Mouse (Mus musculus): ENCODE measurements around the gene Slc39a9. TPM values are rescaled to one million over a fixed set of nuclear protein-coding genes. Genes with fewer than 3 reads are reported as not detected.

Gene Slc39a9
- total RNA-seq (2021): 10 to 100 TPM; 17.2 to 18.2 TPM

DNA sequence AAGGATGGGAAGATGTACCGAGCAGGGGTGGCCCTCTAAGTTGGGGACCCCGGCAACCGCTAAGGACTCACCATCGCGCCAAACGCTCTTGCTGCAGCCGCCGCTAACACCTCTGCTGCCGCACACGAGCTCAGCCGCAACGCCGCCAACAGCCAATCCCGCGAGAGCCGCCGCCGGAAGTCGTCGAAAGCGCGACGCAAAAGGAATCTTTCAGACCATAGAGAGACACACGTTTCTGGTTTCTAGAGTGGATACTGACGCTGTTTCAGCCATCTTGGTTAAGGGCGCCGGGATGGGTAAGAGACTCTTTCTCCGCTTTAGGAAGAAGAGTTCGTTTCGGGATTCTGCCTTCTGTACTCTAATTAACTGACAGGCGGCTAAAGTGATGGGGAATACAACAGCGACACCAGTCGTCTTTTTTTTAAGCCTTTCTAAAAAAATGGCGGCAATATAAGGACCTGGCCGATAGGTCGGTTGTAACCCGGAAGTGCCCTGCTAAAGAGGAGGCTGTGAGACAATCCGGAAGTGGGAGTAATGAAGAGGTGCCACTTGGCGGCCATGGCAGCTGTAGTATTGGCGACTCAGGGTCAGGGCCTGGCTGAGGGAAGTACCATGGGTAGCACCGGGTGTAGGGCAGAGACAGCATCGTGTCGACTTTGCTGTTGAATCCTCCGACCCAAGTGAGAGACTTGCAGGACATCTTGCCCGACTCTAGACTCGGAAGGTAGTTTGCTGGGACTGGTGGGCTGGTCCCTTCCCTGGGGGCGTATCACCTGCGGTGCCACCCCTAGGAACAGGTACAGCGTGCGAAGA is at the start of gene Slc39a9, which contains the start of gene Erh:
TSS of gene Slc39a9 (plus strand) at position 191 of the 813 bp plus-strand sequence.
TSS of gene Erh (minus strand) at position 649 of the 813 bp plus-strand sequence.
- DNase-seq (ENCODE audit: low spot score): peak; percentile 86
- intact Hi-C loops (cut with DNase I): no loop called here

DNA sequence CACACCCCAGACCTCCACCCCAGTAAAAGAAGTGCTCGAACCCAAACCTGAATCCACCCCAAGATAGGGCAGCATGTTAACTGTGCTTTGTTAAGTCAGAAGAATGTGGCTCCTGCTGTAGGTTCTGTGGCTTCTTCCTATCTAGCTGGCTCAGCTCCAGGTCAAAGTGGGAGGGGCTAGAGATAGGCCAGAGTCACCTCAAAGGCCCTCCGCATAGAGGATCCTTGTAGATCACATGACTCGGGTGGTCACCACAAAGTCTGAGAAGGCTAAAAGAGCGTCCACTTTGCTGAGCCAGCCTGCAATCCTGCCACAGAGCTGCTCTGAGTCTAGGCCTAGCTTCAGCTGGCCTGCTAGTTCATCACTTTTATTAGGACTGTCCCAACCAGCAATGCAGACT is 49.5 kb upstream of the Slc39a9 start:
- intact Hi-C loops (cut with DNase I): no loop called here
- DNase-seq (ENCODE audit: low spot score): no peak

DNA sequence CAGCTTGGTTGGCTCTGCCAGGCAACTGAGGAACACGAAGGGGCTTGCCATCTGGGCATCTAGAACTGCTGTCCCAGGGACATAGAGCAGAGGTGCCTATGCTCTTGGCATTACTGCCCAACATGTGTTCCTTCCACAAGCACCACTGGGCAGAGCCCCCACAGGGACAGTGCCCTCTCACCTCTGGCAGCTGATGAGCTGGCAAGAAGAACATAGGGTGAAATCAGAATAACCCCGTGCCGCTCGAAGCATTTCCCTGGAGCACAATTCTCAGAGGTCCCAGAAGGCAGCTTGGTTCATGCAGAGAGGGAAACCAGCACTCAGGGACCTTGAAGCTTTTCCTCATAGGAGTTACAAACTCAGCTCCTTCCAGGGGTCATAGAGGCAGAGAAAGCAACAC is 48.9 kb upstream of the Slc39a9 start:
- no peak for DNase-seq (ENCODE audit: low spot score)
- intact Hi-C loops (cut with DNase I): no loop called here

DNA sequence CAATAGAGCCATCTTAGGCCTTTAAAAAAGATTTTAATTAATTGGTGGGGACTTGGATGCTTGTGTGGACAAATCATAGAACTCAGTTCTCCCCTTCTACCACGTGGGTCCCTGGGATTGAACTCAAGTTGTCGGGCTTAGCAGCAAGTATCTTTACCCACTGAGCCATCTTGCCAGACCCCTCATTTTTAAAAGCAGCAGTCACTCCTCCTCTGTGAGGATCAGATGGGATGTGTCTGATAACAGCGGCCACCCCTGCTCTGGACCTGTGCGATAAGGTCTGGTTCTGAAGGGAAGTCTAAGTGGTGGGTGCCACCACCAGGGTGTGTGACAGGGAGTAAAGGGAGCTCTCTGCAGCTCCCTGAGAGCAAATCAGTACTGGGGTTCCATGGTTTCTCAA is 48.1 kb upstream of the Slc39a9 start:
- intact Hi-C loops (cut with DNase I): no loop called here
- no peak for DNase-seq (ENCODE audit: low spot score)

DNA sequence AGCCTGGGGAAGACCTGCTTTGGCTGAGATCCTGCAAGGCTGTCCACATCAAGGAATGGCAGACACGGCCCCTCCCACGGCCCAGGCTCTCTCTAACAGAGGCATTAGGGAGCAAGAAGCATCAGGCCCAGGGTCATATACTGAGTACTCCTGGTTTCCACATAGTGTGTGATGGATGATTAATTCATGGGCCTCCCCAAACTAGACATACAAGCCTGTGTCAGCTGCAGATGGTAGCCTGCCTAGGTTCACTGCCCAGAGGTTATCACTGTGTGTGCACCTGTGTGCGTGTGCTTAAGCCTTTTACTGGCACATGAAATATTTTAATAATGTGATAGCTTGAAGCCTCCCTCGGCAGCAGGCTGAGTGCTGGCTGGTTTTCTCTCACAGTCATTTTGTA is 47.7 kb upstream of the Slc39a9 start:
- DNase-seq (ENCODE audit: low spot score): no peak
- intact Hi-C loops (cut with DNase I): no loop called here

DNA sequence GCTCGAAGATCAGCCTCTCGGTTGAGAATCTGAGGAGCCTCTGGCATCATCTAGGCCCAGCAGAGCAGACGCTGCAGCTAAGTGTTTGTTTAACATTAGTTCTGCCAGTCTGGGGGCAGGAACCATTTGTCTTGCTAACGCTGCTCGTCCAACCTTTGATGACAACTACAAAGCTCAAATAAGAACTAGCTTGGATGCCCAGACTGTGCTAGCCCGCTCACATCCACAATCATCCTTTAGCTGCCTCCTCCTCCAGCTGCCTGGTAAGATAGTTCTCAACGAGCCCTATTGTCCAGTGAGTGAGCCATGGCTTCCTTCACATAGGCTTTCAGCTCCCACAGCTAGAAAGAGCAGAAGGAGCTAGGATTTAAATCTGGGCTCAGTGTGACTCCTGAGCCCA is 45.4 kb upstream of the Slc39a9 start:
- no peak for DNase-seq (ENCODE audit: low spot score)
- intact Hi-C loops (cut with DNase I): no loop called here

DNA sequence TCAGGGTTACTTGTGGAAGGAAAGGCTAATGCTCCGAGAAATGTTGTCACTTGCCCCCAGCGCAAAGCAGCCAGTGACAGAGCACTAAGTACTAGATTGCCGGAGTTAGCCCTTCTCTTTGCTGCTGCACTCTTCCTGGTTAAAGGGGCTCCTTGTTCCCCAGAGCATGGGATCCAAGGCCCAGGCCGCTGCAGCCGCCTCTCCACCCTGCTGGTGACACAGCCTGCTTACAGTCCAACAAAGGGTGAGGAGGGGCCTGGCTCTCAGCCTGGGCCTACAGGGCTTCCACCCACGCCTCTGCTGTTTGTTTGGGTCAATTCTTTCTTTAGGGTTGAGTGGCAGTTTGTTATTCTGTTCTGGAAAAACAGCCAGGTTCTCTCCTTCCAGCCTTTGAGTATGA is 44.9 kb upstream of the Slc39a9 start:
- DNase-seq (ENCODE audit: low spot score): peak; percentile 41
- intact Hi-C loops (cut with DNase I): no loop called here

DNA sequence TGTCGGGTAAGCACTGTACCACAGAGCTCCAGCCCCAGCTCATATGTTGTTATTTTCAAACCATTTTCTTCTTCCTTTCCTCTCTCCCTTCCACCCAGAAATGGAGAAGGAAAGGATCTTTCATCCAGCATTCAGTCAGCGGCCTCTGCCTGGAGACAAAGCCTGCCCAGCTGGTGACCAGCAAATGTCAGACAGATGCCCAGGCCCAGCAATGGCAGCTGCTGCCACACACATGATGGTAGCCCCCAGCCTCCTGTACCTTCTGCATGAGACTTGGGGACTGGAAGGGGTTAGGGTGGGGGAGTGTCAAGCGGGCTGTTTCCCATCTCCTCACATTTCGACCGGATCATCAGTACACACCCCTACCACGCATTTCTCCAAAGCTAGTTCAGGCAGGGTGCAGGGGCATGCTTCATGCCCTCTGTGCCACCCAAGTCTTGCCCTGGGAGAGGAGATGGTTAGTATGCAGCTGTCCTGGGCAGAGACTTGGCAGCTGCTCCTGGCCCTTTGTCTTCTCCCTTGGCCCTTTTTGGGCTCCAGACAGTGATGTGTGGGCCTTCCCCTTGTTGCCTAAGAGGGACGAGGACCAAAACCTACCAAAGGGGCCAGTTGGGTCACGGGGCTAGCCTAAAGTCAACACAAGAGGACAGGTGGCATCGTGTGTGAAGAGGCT is 42.0 kb upstream of the Slc39a9 start:
- no peak for DNase-seq (ENCODE audit: low spot score)
- intact Hi-C loops (cut with DNase I): loop anchor here (5.0 kb wide), 1 partner anchor 94 kb away; no protein-coding TSS in a partner anchor

DNA sequence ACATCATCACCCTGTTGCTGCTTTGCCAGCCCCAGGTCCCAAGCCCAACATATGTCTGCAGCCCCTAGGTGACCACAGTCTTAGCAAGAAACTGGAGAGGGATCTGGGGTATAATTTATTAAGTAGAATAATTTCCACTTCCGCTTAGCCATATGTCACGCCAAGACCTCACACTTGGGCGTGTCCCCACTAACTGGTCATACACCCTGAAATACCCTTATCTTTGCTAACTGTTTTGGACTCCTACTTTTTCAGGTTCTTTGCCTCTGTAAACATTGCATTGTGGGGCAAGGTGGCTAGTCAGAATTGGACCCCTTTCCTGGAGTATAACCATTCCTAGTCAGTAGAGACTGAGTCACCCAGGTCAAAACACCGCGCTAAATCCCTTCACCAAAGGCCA is 41.3 kb upstream of the Slc39a9 start:
- DNase-seq (ENCODE audit: low spot score): no peak
- intact Hi-C loops (cut with DNase I): loop anchor here (5.0 kb wide), 1 partner anchor 95 kb away; no protein-coding TSS in a partner anchor

DNA sequence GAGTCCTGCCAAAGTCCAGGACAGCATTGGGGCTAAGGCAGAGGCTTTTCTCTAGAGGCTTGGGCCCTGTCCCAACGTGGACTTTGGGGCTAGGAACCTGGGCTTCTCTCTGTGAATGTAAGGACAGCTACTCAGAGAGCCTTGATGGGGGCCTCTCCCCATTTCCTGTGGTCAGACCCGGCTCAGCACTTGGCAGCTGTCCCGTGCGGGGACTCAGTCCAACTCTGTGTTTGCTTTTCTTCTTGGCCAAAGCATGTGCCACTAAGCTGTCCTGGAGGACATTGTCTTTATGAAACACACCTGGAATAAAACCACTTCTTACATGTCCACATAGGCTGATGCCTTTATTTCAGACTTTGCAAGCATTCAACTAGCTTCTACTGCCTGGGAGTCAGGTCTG is 40.1 kb upstream of the Slc39a9 start:
- DNase-seq (ENCODE audit: low spot score): peak; percentile 12
- intact Hi-C loops (cut with DNase I): loop anchor here (5.0 kb wide), 1 partner anchor 96 kb away; no protein-coding TSS in a partner anchor

DNA sequence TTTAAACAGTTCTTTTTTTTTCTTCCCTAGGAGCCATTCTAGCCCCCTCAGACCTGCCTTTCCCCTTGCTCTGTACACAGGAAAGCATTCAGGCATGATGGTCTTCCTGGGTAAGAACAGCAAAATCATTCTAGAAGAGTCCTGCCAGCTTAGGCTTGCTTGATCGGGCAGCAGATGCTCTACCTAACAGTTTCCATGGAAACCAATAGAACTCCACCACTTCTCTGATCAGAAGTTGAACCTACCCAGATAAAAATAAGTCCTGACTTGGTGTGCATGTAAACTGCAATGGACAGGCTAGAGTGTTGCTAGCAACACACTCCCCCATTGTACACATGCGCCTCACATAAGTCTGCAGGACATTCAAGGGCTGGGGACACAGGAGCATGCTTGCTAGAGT is 39.5 kb upstream of the Slc39a9 start:
- intact Hi-C loops (cut with DNase I): loop anchor here (5.0 kb wide), 1 partner anchor 97 kb away; no protein-coding TSS in a partner anchor
- DNase-seq (ENCODE audit: low spot score): no peak

DNA sequence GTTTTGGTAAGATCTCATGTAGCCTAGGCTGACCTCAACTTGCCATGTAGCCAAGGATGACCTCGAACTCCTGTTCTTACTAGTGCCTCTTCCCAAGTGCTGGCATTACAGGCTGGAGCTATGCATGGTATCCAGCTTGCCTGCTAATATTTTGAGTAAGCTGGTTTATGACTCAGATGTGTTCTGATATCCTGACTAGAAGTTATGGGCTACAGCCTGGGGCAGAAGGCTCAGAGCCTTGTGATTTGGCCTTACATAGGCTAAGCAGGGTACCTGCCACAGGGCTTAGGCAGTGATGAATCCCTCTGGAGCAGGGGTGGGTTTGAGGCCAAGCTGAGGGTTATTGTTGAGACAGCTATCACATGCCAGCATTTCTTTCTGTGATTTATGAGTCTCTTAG is 35.1 kb upstream of the Slc39a9 start:
- intact Hi-C loops (cut with DNase I): no loop called here
- DNase-seq (ENCODE audit: low spot score): no peak

DNA sequence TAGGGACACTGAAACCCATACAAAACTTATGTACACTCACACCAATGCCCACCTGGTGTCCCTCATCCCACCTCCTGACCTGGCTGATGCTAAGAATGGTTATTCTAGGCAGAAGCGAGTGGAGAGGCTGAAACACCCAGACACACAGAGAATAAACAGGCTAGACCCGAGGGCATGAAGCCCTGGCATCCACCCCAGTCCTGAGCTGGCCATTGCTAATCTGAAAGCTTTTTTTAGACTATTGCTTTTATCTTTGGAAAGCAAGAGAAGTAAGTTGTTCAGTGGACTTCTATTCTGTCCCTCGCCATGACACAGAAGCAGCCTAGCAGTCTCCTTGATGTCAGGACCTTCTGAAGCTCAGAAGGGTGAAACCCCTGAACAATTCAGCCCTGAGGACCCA is 33.8 kb upstream of the Slc39a9 start:
- no peak for DNase-seq (ENCODE audit: low spot score)
- intact Hi-C loops (cut with DNase I): no loop called here

DNA sequence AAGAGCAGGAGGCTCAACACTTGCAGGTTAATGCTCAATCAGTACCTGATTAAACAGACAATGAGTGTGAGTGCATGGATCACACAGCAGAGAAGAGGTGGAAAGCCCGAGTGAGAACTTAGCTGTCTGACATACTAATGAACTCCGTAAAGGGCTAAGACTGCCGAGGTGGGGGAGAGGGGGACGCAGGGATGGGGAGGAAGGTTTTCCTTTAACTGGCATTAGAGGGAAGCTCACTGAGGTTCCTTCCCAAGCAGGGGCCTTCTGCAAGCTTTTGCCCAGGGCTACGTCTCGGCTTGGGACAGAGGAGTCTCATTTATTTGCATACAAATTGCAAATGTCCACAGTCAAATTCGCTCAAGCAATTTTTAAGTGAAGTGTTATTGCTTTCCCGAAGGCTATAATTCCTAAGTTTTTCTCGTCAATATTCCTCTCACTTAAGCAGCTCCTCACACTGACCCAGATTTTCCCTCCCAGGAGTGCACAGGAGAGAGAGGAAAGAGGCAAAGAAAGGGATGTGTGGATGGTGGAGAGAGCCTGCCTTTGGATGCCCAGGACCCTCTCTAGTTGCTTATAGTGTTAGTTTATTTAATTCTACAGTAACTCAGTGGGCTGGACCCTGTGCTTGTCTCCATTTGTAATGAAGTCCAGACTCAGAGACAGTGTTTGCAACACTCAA is 31.4 kb upstream of the Slc39a9 start:
- intact Hi-C loops (cut with DNase I): no loop called here

DNA sequence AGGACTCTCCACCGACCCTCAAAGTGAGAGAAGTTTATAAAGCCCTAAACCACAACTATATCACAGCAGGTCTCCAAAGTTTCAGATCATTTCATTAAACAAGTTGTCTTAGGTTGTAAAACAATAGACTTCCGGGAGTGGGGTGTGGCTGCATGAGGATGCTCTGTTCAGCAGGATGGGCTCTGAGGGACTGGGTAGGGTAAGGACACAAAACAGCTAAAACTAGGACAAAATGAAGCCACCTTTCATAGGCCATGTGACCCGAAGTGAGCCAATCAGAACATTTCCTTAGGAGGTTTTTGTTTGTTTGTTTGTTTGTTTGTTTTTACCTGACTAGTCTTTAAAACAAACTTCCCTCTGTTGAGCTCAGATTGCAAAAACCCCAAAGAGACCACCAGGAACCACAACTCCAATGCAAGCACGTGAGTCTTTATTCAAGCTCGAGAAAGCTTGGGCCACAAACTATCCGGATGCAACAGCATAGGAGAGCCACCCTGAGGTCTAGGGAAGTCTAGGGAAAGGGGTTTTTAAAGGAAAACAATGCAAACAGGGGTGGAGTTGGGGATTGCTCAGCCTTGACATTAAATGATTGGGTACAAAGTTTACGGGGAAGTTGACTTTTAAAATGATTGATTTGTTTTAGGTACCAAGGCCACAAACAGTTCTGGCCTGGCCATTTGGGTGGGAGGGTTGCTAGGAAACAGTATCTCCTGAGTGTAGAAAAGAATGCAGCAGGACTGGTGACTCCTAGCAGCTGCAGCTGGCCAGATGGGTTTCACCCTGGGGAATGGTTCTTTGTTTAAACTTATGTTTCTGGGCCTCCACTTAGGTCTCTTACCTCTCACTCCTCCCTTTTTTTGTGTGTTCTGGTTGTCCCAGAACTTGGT is 28.1 kb upstream of the Slc39a9 start:
- no peak for DNase-seq (ENCODE audit: low spot score)
- intact Hi-C loops (cut with DNase I): no loop called here

More for the DNA sequence above, 31.4 kb upstream of the Slc39a9 start:
- DNase-seq (ENCODE audit: low spot score): no peak

DNA sequence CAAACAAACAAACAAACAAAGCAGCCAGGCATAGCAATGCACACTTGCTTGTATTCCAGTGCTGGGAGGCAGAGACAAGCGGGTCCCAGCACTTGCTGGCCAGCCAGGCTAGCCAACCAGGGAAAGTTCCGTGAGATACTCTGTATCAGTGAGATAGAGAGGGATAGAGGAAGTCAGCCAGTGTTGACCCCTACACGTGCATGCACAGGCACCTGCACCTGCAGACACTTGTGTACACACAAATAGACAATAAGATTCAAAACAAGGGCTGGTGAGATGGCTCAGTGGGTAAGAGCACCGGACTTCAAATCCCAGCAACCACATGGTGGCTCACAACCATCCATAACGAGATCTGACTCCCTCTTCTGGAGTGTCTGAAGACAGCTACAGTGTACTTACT is 23.2 kb upstream of the Slc39a9 start:
- DNase-seq (ENCODE audit: low spot score): no peak
- intact Hi-C loops (cut with DNase I): no loop called here

DNA sequence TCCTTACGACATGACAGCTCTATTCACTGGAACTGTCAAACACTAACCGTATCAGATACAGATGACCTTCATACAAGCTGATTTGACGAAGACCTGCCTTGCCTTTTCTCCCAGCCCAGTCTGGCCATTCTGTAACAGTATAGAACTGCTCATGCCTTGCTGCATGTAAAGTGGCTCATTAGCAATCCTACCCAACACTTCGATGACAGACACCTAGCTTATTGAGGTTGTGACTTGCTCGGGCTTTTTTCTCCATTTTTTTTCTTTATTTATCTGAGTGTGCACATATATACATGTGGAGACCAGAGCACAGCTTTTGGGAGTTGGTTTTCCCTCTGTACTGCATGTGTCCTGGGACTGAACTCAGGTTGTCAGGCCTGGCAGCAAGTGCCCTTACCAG is 11.9 kb upstream of the Slc39a9 start:
- intact Hi-C loops (cut with DNase I): no loop called here
- no peak for DNase-seq (ENCODE audit: low spot score)

DNA sequence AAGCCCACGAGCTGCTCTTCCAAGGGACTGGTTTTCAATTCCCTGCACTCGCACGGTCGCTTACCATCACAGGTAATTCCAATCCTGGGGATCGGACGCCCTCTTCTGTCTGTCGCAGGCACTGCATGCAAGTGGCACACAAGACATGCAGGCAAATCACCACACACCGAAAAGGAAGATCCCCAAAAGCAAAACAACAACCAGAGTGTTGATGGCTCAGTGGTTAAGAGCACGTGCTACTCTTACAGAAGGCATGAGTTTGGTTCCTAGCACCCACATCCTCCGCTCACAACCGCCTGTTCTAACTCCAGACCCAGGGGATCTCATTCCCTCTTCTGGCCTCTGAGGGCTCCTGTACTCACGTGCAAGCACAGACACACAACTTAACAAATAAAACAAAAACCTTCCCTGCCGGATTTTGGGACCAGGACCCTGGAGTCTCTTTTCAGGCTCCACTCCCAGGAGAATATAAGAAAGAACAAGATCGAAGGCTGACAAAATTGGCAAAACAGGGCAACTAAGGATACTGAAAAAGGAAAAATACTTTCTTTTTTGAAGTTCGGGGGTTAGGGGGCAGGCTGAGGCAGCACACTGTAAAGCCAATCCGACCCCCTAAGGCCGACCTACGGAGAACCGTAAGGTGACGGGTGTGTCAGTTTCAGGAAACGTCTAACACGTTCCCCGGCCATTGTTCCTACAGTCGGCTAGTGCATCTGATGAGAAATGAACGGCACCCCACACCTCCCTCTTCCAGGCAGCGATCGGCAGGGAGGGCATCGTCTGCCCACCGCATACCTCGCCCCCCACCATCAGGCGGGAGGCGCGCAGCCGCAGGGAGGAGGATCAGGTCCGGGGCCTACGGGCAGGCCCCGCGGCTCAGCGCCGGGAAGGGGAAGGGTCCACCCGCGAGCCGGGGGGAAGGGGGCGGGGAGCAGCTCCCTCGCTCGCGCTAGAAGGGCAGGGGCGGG is 674 bp upstream of the Slc39a9 start:
- DNase-seq (ENCODE audit: low spot score): no peak
- intact Hi-C loops (cut with DNase I): no loop called here

DNA sequence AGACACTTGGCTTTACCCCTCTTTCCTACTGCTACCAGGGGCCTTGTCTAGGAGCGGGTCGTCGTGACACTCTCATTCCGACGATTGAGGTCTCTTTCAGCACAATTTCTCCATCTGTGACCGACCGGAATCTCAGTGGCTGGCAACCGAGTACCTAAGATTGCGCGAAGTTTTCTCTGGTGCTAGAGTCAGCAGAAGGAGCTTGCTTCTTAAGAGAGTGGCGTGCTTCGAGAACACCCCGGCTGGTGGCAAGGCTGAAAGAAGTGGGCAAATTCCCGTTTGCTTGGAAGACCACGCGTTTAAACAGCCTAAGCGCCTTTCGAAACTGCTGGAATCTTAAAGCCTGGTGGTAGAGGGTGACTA is 804 bp downstream of the Slc39a9 start:
- no peak for DNase-seq (ENCODE audit: low spot score)
- intact Hi-C loops (cut with DNase I): no loop called here
